Mouse (Mus musculus): ENCODE results near the gene Serpinh1. TPM values are rescaled to one million over a fixed set of nuclear protein-coding genes. Genes with fewer than 3 reads are reported as not detected.

Serpinh1 gene
- polyA plus RNA-seq, 1 experiment from 2014 or later = 1,939 TPM

DNA sequence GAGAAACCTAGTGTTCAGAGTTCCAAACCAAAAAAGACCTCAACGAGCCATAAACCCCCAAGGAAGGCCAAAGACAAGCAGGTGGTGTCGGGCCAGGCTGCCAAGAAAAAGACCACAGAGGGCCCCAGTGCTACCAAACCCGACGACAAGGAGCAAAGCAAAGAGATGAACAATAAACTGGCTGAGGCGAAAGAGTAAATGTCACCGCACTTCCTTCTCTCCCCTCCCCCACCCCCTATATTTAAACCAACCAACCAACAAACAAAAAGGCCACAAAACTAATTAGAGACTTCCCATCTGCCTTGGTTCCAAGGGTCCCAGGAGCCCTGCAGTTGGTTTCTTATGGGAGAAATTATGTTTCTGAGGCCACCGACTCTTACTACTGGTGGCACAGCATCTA, 35.6 kb downstream of the Serpinh1 start:
- Histone ChIP-seq H3K4me1 (peaks cover 36% of the 10 kb centered on the region), H3K27me3 (peaks cover 12% of the 10 kb centered on the region; the same call in 1 of the 2 replicates), H3K4me2 (replicated peaks) (no peak overlapping the region), H3K36me3 (no peaks in the 10 kb centered on the region), H3K27ac (no peak overlapping the region), H3K9me3 (no peaks in the 10 kb centered on the region), H3K9ac (no peak overlapping the region), H3K4me3 (no peak overlapping the region)
- ATAC-seq (ENCODE audit: low FRiP score, low read depth) = no peak
- 71% methylated on average over 7 of the region's 7 CpGs for WGBS

DNA sequence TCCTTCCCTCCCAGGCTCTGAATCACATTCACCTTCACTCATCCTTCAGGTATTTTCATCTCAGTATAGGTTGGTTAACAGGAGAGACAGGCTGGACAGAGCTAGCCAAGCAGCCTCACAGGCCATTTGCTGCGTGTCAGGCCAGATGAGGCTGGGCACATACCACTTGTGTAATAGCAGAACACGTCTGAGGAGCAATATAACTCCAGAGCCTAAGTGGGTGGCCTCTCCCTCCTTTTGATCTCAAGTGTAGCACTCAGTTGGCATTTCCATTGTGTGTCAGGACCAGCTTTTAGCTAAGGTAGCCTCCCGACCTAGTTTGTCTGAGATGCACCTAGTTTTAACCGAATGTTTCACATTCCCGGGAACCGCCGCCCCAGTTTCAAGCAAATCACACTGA, 36.8 kb downstream of the Serpinh1 start:
- no peak overlapping the region for H3K4me3 ChIP-seq
- peaks cover 48% of the 10 kb centered on the region for H3K4me1 ChIP-seq
- no peaks in the 10 kb centered on the region for H3K9me3 ChIP-seq
- H3K4me2 ChIP-seq (replicated peaks) = no peak overlapping the region
- no peak for ATAC-seq (ENCODE audit: low FRiP score, low read depth)
- H3K36me3 ChIP-seq = no peaks in the 10 kb centered on the region
- no peak overlapping the region for H3K27ac ChIP-seq
- 58% methylated on average over 7 of the region's 7 CpGs for WGBS
- H3K27me3 ChIP-seq = peaks cover 9% of the 10 kb centered on the region; the same call in 1 of the 2 replicates
- H3K9ac ChIP-seq = no peak overlapping the region

DNA sequence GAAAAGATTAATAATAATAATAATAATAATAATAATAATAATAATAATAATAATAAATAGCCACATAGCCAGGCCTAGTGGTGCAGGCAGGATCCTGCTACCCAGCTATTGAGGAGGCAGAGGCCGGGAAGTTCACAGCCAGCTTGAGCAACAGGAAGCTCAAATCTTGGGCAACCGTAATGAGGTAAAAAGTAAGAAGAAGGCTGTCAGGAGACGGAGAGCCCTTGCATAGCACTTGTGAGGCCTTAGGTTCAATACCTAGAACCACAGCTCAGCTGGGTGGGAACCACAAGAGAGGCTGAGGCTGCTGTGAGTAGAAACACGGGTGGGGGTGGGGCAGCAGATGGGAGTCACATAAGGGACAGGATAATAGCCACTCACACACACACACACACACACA, 38.5 kb downstream of the Serpinh1 start:
- Histone ChIP-seq H3K9ac (no peak overlapping the region), H3K4me2 (replicated peaks) (no peak overlapping the region), H3K27me3 (no peaks in the 10 kb centered on the region), H3K4me3 (no peak overlapping the region), H3K4me1 (peaks cover 37% of the 10 kb centered on the region), H3K36me3 (no peaks in the 10 kb centered on the region), H3K27ac (no peak overlapping the region), H3K9me3 (no peaks in the 10 kb centered on the region)
- ATAC-seq (ENCODE audit: low FRiP score, low read depth) = no peak
- 83% methylated on average over 4 of the region's 4 CpGs for WGBS

DNA sequence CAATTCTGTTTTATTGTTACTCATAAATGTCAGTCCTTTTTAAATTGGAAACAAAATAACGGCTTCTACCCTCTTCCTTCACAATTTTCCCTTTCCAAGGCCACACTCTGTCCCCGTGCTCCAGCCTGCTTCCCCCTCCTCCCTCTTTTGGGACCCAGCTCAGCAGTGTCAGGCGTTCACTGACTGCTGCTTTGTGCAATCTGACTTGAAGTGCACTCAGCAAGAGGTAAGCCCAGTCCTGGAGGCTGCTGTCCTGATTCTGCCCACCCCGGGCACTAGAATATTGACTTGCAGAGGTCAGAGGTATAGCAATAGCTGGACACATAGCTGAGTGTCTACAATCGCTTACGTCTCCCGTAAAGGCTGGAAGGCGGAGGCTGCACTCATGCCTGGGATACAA, 39.8 kb downstream of the Serpinh1 start:
- Histone ChIP-seq H3K4me3 (no peak overlapping the region), H3K27ac (no peak overlapping the region), H3K4me2 (replicated peaks) (no peak overlapping the region), H3K27me3 (no peaks in the 10 kb centered on the region), H3K4me1 (peaks cover 30% of the 10 kb centered on the region), H3K9me3 (no peaks in the 10 kb centered on the region), H3K36me3 (no peaks in the 10 kb centered on the region), H3K9ac (no peak overlapping the region)
- 0 out of 2 replicates have a peak, but pooled peaks have one; percentile 16 for ATAC-seq (ENCODE audit: low FRiP score, low read depth)
- WGBS = 56% methylated on average over 8 of the region's 8 CpGs

DNA sequence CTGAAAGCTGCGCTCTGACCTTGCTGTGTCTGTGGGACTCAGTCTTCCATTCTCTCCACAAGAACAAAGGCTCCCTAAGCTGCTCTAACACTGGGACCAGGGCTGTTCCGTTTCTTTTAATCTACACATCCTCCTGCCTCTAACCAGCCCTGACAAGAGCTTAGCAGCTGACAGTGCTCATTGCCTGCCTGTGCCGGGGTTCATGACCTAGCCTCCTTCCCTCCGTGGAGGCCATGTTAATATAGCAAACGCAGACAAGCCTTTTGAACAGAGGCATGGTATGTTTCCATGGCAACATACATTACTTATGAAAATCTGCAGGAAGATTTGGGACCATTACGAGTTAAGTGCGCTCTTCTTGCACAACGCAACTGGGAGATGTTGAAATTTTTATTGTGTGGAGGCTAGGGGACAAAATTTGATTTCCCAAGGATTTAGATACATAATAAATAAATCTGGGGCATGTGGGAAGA, 40.3 kb downstream of the Serpinh1 start:
- peak; percentile 65 for ATAC-seq (ENCODE audit: low FRiP score, low read depth)
- peaks cover 30% of the 10 kb centered on the region for H3K4me1 ChIP-seq
- H3K9me3 ChIP-seq = no peaks in the 10 kb centered on the region
- H3K9ac ChIP-seq = 0 out of 2 replicates have a peak overlapping the region, but pooled peaks have one; percentile 9
- no peaks in the 10 kb centered on the region for H3K36me3 ChIP-seq
- no peaks in the 10 kb centered on the region for H3K27me3 ChIP-seq
- peak overlapping the region; percentile 65; the same call in 1 of the 2 replicates for H3K27ac ChIP-seq
- H3K4me3 ChIP-seq = no peak overlapping the region
- WGBS = 33% methylated on average over 8 of the region's 8 CpGs
- no peak overlapping the region for H3K4me2 ChIP-seq (replicated peaks)

DNA sequence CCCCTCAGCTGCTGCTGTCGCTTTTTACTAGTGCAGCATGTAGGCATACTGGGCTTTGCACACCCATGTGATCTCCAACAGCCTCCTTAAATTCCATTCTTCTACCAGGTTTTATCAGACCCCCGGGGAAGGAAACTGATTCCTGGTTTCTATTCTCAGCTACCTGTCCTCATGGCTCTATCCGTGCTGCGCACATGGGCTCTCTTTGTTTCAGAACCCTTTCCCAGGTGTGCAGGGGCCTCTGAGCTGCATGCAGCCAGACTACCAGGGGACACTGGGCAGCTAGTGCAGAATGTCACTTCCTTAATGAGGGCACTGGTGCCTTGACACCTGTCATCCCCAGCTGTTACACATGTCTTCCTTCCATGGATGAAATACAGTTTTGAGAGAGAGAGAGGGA, 41.0 kb downstream of the Serpinh1 start:
- peaks cover 31% of the 10 kb centered on the region for H3K4me1 ChIP-seq
- H3K4me3 ChIP-seq = no peak overlapping the region
- H3K36me3 ChIP-seq = no peaks in the 10 kb centered on the region
- H3K9ac ChIP-seq = no peak overlapping the region
- WGBS = 23% methylated on average over 4 of the region's 4 CpGs
- H3K4me2 ChIP-seq (replicated peaks) = no peak overlapping the region
- peak overlapping the region; percentile 65; the same call in 1 of the 2 replicates for H3K27ac ChIP-seq
- no peaks in the 10 kb centered on the region for H3K27me3 ChIP-seq
- peak; percentile 51 for ATAC-seq (ENCODE audit: low FRiP score, low read depth)
- no peaks in the 10 kb centered on the region for H3K9me3 ChIP-seq

DNA sequence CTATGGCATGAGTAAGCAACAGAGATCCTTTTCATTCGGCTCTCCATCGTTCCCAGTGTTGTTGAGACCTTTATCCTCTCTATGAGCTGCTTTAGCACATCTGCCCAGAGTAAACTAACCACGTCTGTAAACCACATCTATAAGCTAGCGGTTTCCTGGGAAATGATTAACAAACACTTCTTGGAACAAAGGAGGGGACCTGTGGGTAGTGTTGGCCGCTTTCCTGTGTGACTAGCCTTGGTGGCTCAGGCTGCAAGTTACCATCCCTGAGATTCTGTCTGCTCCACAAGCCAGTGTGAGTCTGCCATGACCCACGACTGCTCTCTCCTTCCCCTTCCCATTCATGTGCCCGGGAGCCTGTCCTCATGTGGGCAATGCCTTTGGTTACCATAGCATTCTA, 41.6 kb downstream of the Serpinh1 start:
- no peak overlapping the region for H3K27ac ChIP-seq
- no peaks in the 10 kb centered on the region for H3K36me3 ChIP-seq
- no peaks in the 10 kb centered on the region for H3K27me3 ChIP-seq
- no peak overlapping the region for H3K4me3 ChIP-seq
- WGBS = 54% methylated on average over 7 of the region's 7 CpGs
- H3K9me3 ChIP-seq = no peaks in the 10 kb centered on the region
- H3K4me1 ChIP-seq = peaks cover 37% of the 10 kb centered on the region
- no peak for ATAC-seq (ENCODE audit: low FRiP score, low read depth)
- H3K4me2 ChIP-seq (replicated peaks) = no peak overlapping the region
- H3K9ac ChIP-seq = no peak overlapping the region

DNA sequence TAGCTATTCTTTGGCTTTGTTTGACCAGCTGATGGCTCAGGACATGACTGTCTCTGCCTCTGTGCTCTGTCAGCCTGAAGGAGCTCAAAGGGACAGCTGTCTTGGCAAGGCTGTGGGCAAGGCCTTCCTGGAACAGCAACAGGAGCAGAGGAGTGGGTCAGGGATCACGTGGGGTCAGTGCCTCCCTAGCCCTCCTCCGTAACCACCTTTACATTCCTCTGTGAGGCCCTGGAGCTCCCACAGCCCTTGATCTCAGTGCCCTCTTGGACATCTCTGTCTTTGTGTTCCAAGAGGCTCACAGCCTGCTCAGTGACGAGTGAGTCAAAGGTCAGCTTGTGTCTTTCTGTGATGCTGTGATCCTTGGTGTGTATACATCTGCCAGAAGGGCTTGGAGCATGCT, 46.4 kb downstream of the Serpinh1 start:
- Histone ChIP-seq H3K4me3 (no peak overlapping the region), H3K27me3 (no peaks in the 10 kb centered on the region), H3K9me3 (no peaks in the 10 kb centered on the region), H3K4me1 (peaks cover 20% of the 10 kb centered on the region), H3K27ac (no peak overlapping the region), H3K36me3 (no peaks in the 10 kb centered on the region), H3K4me2 (replicated peaks) (no peak overlapping the region), H3K9ac (no peak overlapping the region)
- WGBS = 42% methylated on average over 3 of the region's 3 CpGs
- ATAC-seq (ENCODE audit: low FRiP score, low read depth) = no peak

DNA sequence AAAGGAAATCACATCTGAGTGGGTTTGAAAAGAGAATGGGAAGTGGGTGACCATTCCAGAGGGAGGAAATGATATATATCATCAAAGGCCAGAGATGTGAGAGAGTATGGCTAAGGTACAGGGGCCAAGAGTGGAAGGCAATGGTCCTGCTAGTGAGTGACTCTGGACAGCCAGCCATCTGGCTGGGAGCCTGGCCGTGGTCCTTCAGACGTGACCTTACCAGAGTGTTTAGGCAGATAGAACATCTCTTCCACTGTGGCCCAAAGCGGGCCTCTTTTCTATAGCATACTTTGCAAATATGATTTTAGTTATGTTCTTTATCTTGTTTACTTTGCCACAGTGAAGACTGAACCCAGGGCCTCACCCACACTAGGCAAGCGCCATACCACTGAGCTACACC, 47.4 kb downstream of the Serpinh1 start:
- Histone ChIP-seq H3K27me3 (no peaks in the 10 kb centered on the region), H3K4me3 (no peak overlapping the region), H3K9me3 (no peaks in the 10 kb centered on the region), H3K4me2 (replicated peaks) (no peak overlapping the region), H3K4me1 (peaks cover 16% of the 10 kb centered on the region), H3K36me3 (no peaks in the 10 kb centered on the region), H3K9ac (no peak overlapping the region), H3K27ac (no peak overlapping the region)
- 92% methylated on average over 4 of the region's 4 CpGs for WGBS
- no peak for ATAC-seq (ENCODE audit: low FRiP score, low read depth)

DNA sequence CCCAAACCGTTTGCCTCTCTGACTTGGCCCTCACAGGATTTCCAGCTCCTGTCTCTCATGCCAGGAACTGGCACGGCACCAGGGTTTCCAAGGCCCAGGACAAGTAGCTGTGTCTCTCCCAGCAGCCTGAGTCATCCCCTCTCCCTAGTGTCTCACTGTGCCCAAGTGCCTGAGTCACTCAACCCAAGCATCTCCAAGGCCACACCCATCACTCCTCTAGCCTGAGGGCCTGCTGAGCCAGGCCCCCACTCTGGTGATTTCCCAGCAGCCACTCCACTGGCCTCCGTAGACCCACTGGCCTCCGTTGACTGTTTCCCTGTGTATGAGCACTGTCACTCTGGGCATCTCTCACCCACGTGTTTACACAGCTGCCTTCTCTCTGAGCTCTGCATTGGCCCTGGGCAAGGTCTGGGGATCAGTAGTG, 48.1 kb downstream of the Serpinh1 start:
- H3K27me3 ChIP-seq = no peaks in the 10 kb centered on the region
- H3K27ac ChIP-seq = no peak overlapping the region
- no peak overlapping the region for H3K4me3 ChIP-seq
- no peak overlapping the region for H3K4me2 ChIP-seq (replicated peaks)
- H3K9me3 ChIP-seq = no peaks in the 10 kb centered on the region
- no peak overlapping the region for H3K9ac ChIP-seq
- H3K36me3 ChIP-seq = no peaks in the 10 kb centered on the region
- peaks cover 16% of the 10 kb centered on the region for H3K4me1 ChIP-seq
- 0 out of 2 replicates have a peak, but pooled peaks have one; percentile 28 for ATAC-seq (ENCODE audit: low FRiP score, low read depth)
- WGBS = 70% methylated on average over 5 of the region's 5 CpGs

DNA sequence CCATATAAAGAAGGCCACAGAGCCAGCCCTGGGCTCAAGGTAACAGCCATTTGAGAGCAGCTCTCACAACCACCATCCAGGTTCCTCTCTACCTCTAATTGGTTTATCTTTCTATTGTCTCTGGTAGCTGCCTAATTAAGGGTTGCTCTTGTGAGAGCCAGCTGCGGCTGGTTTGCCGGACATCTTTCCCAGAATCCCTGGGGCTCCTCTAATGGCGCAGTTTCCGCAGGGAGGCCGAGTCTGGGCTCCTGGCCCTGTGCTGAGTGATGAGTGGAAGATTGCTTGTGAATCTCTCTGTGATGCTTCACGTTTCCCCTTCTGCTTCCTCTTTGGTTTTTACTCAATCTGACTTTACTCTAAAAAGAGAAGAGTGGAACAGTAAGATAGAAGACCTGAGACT, 49.0 kb downstream of the Serpinh1 start:
- ATAC-seq (ENCODE audit: low FRiP score, low read depth) = no peak
- Histone ChIP-seq H3K9me3 (no peaks in the 10 kb centered on the region), H3K4me1 (peaks cover 16% of the 10 kb centered on the region), H3K9ac (no peak overlapping the region), H3K4me2 (replicated peaks) (no peak overlapping the region), H3K36me3 (no peaks in the 10 kb centered on the region), H3K27ac (no peak overlapping the region), H3K4me3 (no peak overlapping the region), H3K27me3 (no peaks in the 10 kb centered on the region)
- 49% methylated on average over 6 of the region's 6 CpGs for WGBS

DNA sequence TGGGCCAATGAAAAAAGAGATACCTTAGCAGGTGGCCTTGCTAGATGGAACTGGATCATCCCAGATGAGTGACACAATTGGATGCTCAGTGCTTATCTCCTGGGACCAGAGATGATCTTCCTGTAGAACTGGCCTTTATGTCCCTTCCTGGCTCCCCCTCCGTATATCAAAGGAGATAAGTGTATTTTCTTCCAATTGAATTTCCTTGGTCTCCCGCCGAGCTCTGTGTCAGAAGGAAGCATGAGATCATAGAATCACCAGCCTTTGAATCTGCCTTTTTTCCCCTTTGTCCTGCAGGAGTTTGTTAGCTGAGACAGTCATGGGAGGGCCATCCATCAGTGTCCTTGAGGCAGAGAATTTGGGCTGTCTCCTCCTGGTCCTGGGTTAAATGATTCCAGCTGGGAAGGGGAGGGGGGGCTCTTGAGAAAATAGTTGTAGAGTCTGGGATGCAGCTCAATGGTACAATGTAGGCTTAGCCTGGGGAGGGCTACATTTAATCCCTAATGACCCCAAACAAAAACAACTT, 52.3 kb downstream of the Serpinh1 start:
- no peak for ATAC-seq (ENCODE audit: low FRiP score, low read depth)
- Histone ChIP-seq H3K27me3 (no peaks in the 10 kb centered on the region), H3K9ac (no peak overlapping the region), H3K4me3 (no peak overlapping the region), H3K4me1 (peaks cover 8% of the 10 kb centered on the region), H3K27ac (no peak overlapping the region), H3K9me3 (no peaks in the 10 kb centered on the region), H3K36me3 (no peaks in the 10 kb centered on the region), H3K4me2 (replicated peaks) (no peak overlapping the region)
- WGBS = 35% methylated on average over 3 of the region's 3 CpGs
